Comparison of ENCODE assay signal across 8 mouse cellular contexts in the genomic region with DNA sequence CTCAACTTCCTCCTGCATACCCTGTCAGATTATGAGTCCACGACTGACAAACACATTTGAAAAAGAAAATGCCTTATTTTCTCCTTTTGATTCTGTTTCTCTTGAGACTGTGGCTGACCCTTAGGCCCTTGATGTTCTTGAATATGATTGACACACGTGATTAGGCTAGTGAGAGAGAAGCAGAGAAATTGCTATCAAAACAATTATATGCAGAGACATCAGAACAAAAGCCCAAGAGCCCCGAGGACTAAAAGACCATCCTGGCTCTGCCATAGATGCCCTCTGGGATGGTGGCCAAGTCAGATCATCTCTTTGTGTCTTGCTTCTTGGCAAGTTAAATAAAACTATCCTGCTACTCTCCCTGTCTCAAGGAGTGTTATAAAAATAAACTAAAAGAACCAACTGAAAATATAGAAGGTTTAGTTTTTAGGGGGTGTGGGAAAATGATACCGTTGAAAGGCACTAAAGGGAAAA. TPM values are rescaled to one million over a fixed set of nuclear protein-coding genes. Genes with fewer than 3 reads are reported as not detected.
DNase-seq lines count a peak whose midpoint lies in the region; ATAC-seq and TF ChIP-seq lines count a peak whose summit lies in the region.

No protein-coding gene starts in this region.

- H3K9ac ChIP-seq in lung, embryonic 14.5 days = peak overlapping the region; percentile 76
- H3K9ac ChIP-seq in neural tube, embryonic 14.5 days (replicated peaks; ENCODE audit: low read depth, low read length) = no peak overlapping the region; the same call in 1 of the 2 replicates

- H3K27ac ChIP-seq in lung, embryonic 14.5 days (ENCODE audit: low read depth) = peak overlapping the region; percentile 94
- peak overlapping the region; percentile 93 for H3K27ac ChIP-seq in neural tube, embryonic 14.5 days (ENCODE audit: low read depth, low read length)

- ATAC-seq in lung, embryonic 14.5 days (ENCODE audit: insufficient read depth) = no peak
- no peak for ATAC-seq in neural tube, embryonic 14.5 days (ENCODE audit: low read depth)
- ATAC-seq in erythroid progenitor cell, adult 5-6 weeks (replicated peaks; ENCODE audit: low FRiP score, poor library complexity, severe bottlenecking) = no peak

- H3K4me2 ChIP-seq in lung, embryonic 14.5 days = peak overlapping the region; percentile 79
- H3K4me2 ChIP-seq in neural tube, embryonic 14.5 days (ENCODE audit: low read depth, low read length) = peak overlapping the region; percentile 76

- H3K4me3 ChIP-seq in lung, embryonic 14.5 days (ENCODE audit: low read depth, low read length) = peak overlapping the region; percentile 57
- peak overlapping the region; percentile 77 for H3K4me3 ChIP-seq in erythroblast, embryonic 14.5 days (replicated peaks)
- peak overlapping the region; percentile 64 for H3K4me3 ChIP-seq in neural tube, embryonic 14.5 days (ENCODE audit: low read depth, low read length)

- no peaks in the 10 kb centered on the region for H3K27me3 ChIP-seq in lung, embryonic 14.5 days (ENCODE audit: insufficient read depth, low read length)
- H3K27me3 ChIP-seq in erythroblast, embryonic 14.5 days (ENCODE audit: control insufficient read depth) = no peaks in the 10 kb centered on the region; the same call in 1 of the 2 replicates
- no peaks in the 10 kb centered on the region for H3K27me3 ChIP-seq in neural tube, embryonic 14.5 days (ENCODE audit: control insufficient read depth, insufficient read depth, low read length)

- DNase-seq in lung, embryonic 14.5 days = peak; percentile 39
- DNase-seq in lung, adult 18-20 months = no peak
- DNase-seq in kidney, postnatal 10 days = peak; percentile 19
- no peak for DNase-seq in urinary bladder, adult 2 months (ENCODE audit: low spot score)
- no peak for DNase-seq in spleen, postnatal 10 days (ENCODE audit: low spot score in 2 of 2)

- no peaks in the 10 kb centered on the region for H3K9me3 ChIP-seq in lung, embryonic 14.5 days (ENCODE audit: low read depth, low read length)
- no peaks in the 10 kb centered on the region for H3K9me3 ChIP-seq in erythroblast, embryonic 14.5 days (ENCODE audit: control insufficient read depth, low read length)
- no peaks in the 10 kb centered on the region for H3K9me3 ChIP-seq in neural tube, embryonic 14.5 days (ENCODE audit: control insufficient read depth, low read length)

- H3K36me3 ChIP-seq in lung, embryonic 14.5 days (ENCODE audit: insufficient read depth) = no peaks in the 10 kb centered on the region
- no peaks in the 10 kb centered on the region for H3K36me3 ChIP-seq in erythroblast, embryonic 14.5 days (ENCODE audit: control insufficient read depth)
- H3K36me3 ChIP-seq in neural tube, embryonic 14.5 days (ENCODE audit: control insufficient read depth, insufficient read depth, low read length) = no peaks in the 10 kb centered on the region

- 44% methylated on average over 4 of the region's 4 CpGs for WGBS in lung, embryonic 14.5 days
- WGBS in neural tube, embryonic 14.5 days = 47% methylated on average over 4 of the region's 4 CpGs

- peaks cover 6% of the 10 kb centered on the region; the same call in 1 of the 2 replicates for H3K4me1 ChIP-seq in lung, embryonic 14.5 days (ENCODE audit: insufficient read depth)
- peaks cover 18% of the 10 kb centered on the region for H3K4me1 ChIP-seq in erythroblast, embryonic 14.5 days (ENCODE audit: control insufficient read depth)
- H3K4me1 ChIP-seq in neural tube, embryonic 14.5 days (ENCODE audit: control insufficient read depth, insufficient read depth, low read length) = no peaks in the 10 kb centered on the region; the same call in 1 of the 2 replicates

- TF ChIP-seq CTCF in lung, embryonic 14.5 days (IDR thresholded peaks at IDR 0.05; ENCODE audit: low read depth) = no peak

RNA-seq across cellular contexts. Expression of a gene that starts 22.1 kb away (rescaled TPM):
- 103 and 108 TPM in 2 replicates for polyA plus RNA-seq in lung, embryonic 14.5 days (2014; fragmentation: Nextera tagmentation; extraction: Ambion mirVana)
- polyA plus RNA-seq in erythroblast, embryonic 14.5 days (2012) = 0.88 and 1.2 TPM in 2 replicates
- polyA plus RNA-seq in neural tube, embryonic 14.5 days (2014; fragmentation: Nextera tagmentation; extraction: Ambion mirVana) = 74.1 and 93.6 TPM in 2 replicates
- total RNA-seq in erythroid progenitor cell, adult 5-6 weeks (2015; ENCODE audit: low replicate concordance) = 24.5 and 36.9 TPM in 2 replicates
- 20.0 and 28.4 TPM in 2 replicates for total RNA-seq in erythroid progenitor cell, adult 5-6 weeks (2017; ENCODE audit: low replicate concordance)
- 61.3 and 66.1 TPM in 2 replicates for polyA plus RNA-seq in urinary bladder, adult 2 months (2012; rRNA removed)

Comparison
In these comparisons a context has a peak if more than half of its experiments do, and no peak if none do; other contexts are left out.
1. DNase-seq: peak in lung, embryonic 14.5 days (single experiment) and kidney, postnatal 10 days (single experiment); none in lung, adult 18-20 months (0 of 2), urinary bladder, adult 2 months (single experiment) and spleen, postnatal 10 days (0 of 2).
2. RNA of a gene that starts 22.1 kb away (polyA plus RNA-seq): 103 to 108 TPM in lung, embryonic 14.5 days, 74.1 to 93.6 TPM in neural tube, embryonic 14.5 days and 61.3 to 66.1 TPM in urinary bladder, adult 2 months; 0.88 to 1.2 TPM in erythroblast, embryonic 14.5 days; every median in the first group is over 10 times any median in the second.
3. Peak in every context shown above with its lines, with median percentiles within 50 percentile points of each other: H3K4me3 ChIP-seq.